Mouse (Mus musculus) macrophage (primary cell): ENCODE data around the gene Gm21767. TPM values are rescaled to one million over a fixed set of nuclear protein-coding genes. Genes with fewer than 3 reads are reported as not detected.
"Not testable (repeated sequence)": the region's sequence is repeated elsewhere in the genome, so short reads cannot be mapped to it uniquely, and the experiment has no call there.

Experiments used
- H3K27ac ChIP-seq: fragments of 350-480 bp; formaldehyde crosslinking; 2 replicates; pipeline ENCODE4 v1.9.0; 2021
- H3K36me3 ChIP-seq: fragments of 350-480 bp; formaldehyde crosslinking; 2 replicates; pipeline ENCODE4 v1.9.0; 2021; ENCODE audit errors: inconsistent target
- H3K4me3 ChIP-seq: fragments of 350-480 bp; formaldehyde crosslinking; 2 replicates; pipeline ENCODE4 v1.9.0; 2021; ENCODE audit errors: inconsistent target
- H3K79me2 ChIP-seq: fragments of 350-480 bp; formaldehyde crosslinking; 2 replicates; pipeline ENCODE4 v1.9.0; 2021; ENCODE audit errors: inconsistent target
- WGBS: methylation state at CpG from one replicate; pipeline ENCODE4 v1.1.7; 2026; ENCODE audit warnings: inconsistent platforms; ENCODE audit not compliant: missing documents; 5-methylcytosine and 5-hydroxymethylcytosine counted together
- polyA plus RNA-seq: library from polyadenylated mRNA; stranded (reverse); fragments of 250-400 nt; gene quantifications from 3 replicates; pipeline ENCODE4 v1.2.4, GENCODE M21; 2018; ENCODE audit warnings: inconsistent platforms
- total RNA-seq, 78 experiments: library from RNA; depleted of rRNA; stranded (reverse); fragments of 250-400 nt; gene quantifications; 1 replicate in 9 of 78; 2 replicates in 24 of 78; 3 replicates in 43 of 78; 4 replicates in 2 of 78; pipeline ENCODE4 v1.2.4; 2018; ENCODE audit warnings: inconsistent platforms in 56 of 78

The Gm21767 gene
- not detected for total RNA-seq (2018; cell fraction: chromatin; rRNA removed)
- total RNA-seq (2018; cell fraction: cytosol; rRNA removed): not detected
- total RNA-seq (2018; cell fraction: nucleus; rRNA removed): not detected
- polyA plus RNA-seq: not detected in 3 replicates

GRCm38 (mm10) chrY:13941438-13941837 lies at the start of gene Gm21767:
TSS of gene Gm21767 (plus strand) at chrY:13941738.
- not testable (repeated sequence) for H3K27ac ChIP-seq, H3K36me3 ChIP-seq, H3K79me2 ChIP-seq, H3K4me3 ChIP-seq
- no CpG with 5 or more reads among the region's 3 CpGs for WGBS
